Mouse (Mus musculus) kidney, postnatal 4 days (tissue): ENCODE data around the gene Fitm2.

ENCODE experiments used
- DNase-seq, 2 experiments: peaks; one replicate each; pipeline ENCODE4 v3.0.0; 2021; ENCODE audit warnings: mixed read lengths in 2 of 2

The Fitm2 gene

GRCm38 (mm10) chr2:163420366-163420886 lies 52.0 kb downstream of the Fitm2 start:
- DNase-seq = peak; percentile 3 to 15

GRCm38 (mm10) chr2:163419346-163420045 lies 52.9 kb downstream of the Fitm2 start:
- DNase-seq = peak; percentile 99

GRCm38 (mm10) chr2:163418841-163419345 lies 53.5 kb downstream of the Fitm2 start:
- DNase-seq = peak; percentile 68 to 82

- DNase-seq = no peak
Measured at GRCm38 (mm10) chr2:163417830-163418229, 54.6 kb downstream of the Fitm2 start.

- DNase-seq = no peak
Measured at GRCm38 (mm10) chr2:163417026-163417425, 55.4 kb downstream of the Fitm2 start.
